Mouse (Mus musculus) induced T-regulatory cell, adult 2 months (primary cell): ENCODE data around the gene Zfp622.

ENCODE experiments used
- DNase-seq: peaks from one replicate; pipeline ENCODE4 v3.0.0-alpha.2; 2012; ENCODE audit warnings: low read depth

Zfp622 gene

DNA sequence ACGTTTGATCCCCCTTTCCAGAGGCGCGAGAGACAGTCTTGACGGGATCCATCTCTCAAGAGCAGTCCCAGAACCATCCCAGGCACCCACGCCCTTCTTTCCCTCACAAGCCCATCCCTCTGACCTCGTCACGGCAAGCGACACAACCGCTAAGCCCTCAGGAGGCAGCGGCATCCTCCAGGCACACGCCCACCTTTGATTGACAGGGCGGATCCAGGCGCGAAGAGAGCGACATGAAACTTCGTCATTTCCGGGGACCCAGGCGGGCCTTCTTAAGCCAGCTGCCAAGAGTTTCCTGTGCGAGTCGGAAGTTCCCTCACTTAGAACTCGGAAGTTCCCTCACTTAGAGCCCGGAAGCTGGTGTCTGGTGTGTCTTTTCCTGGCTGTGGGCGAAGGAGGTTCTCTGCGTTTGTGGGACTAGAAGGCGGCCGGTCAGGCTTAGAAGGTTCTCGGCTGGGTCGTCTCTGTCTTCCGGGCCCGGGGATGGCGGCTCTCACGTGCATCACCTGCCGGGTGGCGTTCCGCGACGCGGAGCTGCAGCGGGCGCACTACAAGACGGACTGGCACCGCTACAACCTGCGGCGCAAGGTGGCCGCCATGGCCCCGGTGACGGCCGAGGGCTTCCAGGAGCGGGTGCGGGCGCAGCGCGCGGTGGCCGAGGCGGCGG, at the start of gene Zfp622:
Gene Zfp622 (plus strand): TSS at position 300 of the 667 bp plus-strand sequence.
- peak; percentile 99 for DNase-seq

DNA sequence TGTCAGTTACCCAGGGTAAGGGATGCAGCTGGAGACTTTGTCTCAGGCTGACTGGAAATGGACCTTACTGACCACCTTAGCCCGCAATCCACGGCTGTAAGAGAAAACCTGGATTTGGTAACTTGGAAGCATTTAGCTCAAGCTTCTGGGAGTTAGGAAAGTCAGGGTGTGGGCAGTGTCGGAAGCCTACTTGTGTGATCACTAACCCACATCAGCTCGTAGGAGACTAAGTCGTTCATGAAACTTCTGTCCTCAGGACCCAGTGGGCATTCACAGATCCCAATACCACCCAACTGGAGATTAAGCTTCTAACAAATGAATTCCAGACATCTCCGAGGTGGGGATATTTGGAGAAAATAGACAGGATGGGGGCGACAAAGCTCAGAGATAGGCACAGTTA, 49.8 kb upstream of the Zfp622 start:
- no peak for DNase-seq

DNA sequence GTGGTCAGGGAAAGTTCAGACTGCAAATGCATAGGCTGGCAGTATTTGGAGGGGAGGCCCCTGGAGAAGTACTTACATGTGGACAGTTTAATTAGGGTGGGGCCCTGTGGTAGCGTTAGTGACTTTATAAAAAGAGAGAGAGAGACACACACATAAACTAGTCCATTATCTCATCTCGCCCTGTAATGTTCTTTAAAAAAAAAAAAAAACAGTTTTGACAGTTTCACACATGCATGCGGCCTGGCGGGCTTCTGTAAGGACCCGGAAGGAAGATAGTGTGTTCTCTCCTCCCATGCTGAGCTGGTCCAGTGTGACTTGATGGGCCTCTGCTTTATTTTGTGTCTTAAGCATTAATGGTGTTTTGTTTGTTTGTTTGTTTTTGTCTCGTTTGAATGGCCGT, 45.7 kb upstream of the Zfp622 start:
- DNase-seq: no peak

DNA sequence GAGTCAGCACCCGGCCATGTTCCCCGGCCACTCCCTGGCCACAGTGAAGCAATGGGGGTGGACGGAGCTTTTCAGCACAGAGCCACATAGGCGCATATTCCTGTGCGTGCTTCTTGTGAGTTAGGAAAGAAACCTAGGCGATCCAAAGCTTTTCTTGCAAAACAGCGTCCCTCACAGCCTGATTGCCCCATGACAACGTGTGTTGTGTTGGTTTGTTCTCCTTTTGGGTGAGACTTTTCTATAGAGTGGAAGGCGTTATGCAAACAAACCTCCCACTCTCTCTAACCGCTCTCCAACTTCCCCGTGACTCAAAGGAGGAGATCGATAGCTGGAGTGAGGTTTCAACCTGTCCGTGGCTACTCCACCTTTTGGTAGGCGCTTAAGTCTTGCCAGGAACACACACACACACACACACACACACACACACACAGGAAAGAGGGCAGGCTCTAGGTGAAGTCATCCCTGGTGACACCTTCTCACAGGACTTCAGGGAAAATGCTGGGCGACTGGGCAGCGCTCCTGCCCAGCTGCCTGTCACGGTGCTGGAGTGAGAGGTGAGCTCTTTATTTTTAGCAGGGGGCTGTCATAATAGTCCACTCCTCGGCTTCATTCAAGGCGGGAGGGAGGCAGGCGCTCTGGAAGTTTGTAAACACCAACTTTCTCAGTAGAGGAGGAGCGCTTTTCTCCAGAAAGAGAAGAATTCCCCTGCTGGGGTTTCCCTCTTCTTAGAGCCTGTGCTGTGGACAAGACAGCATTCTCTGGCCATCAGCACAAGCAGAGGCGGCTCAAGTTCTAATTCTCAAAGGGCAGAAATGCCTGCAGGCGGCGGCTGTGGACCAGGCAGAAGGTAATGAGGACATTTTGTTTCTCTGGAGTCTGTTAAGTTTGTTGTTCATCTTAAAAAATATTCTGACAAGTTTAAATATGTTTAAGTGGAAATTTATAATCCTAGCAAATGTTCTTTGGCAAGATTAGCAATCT, 43.5 kb upstream of the Zfp622 start:
- no peak for DNase-seq

DNA sequence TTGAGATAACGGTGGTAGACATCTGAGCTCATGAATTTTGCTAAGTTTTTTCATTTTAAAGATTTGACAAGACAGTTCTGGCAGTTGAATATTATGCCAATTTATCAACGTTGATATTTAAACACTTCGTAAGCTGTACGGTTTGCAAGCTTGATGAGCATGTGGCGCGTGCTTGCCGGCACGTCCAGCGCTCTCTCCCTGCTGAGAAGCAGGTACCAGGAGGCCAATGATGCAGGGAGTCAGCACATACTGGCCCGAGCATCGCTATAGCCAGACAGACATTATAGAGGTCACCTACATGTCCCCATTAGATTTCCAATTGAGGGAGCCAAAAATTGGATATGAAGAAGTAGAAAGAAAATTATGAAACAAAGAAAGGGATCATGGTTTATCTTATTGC, 42.7 kb upstream of the Zfp622 start:
- no peak for DNase-seq

DNA sequence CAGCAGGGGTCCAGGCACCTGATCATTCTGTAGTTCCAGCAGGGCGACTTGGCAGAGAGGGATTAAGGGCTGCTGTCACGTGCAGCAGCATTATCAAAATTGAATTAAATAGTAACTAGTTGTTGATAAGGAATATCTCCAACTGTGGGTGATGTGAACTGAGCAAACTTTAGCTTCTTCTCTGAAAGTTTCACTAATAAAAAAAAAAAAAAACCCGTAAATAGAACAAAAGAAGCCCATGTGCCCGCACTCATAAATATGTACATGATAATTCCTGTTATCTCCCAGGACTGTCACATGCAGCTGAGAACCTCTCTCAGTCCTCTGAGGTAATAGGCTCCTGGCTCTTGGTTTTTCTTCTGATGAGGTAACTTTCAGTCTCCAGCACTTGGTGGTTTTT, 41.8 kb upstream of the Zfp622 start:
- no peak for DNase-seq

DNA sequence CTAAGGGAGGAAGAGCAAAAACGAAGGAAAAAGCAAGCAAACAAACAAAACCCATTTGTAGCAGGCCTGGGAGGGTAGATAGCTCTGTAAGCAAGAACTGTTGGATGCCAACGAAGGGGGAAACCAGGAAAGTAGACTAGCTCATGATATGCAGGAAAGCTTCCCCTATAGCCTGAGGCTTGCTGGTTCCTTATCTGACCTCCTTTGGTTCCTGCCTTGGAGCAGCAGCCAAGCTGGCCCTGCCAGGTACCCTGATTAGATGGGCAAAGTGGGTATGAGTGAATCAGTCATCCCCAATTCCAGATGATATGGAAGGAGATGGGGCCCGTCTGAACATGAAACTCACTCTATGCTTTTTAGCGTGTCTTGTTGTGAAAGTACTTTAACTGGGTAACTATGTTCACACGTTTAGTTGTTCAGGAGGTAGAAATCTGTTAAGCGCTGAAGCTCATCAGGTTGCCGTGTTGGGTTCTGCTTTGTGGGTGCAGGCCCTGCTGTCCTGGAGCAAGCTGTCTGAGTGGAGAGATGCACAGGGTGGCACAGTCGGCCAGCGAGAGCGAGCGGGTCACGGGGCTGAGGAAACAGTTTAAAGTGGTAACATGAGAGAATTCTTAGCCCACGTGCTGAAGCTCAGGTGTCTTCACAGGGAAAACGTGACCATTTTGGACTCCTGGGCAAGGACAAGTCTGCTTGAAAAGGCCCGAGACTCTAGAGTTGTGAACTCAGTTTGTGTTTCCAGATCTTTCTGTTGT, 40.6 kb upstream of the Zfp622 start:
- no peak for DNase-seq

DNA sequence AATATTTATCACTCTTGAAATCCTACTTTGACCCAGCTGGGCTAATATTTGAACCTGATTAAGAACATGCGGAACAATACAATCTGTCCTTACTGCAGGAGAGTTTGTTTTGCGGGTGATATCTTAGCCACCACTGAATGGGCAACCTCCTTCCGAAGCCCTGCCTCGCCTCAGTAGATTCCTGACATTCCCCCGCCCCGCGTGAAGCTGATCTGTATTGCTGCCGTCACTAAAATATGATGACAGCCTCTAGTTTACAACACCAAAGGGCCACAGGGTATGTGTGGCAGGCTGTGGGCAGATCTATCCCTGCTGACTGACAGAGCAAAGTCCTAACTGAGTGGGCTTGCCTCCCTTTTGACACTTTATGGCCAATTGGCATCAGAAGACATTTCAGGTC, 38.9 kb upstream of the Zfp622 start:
- DNase-seq: no peak

DNA sequence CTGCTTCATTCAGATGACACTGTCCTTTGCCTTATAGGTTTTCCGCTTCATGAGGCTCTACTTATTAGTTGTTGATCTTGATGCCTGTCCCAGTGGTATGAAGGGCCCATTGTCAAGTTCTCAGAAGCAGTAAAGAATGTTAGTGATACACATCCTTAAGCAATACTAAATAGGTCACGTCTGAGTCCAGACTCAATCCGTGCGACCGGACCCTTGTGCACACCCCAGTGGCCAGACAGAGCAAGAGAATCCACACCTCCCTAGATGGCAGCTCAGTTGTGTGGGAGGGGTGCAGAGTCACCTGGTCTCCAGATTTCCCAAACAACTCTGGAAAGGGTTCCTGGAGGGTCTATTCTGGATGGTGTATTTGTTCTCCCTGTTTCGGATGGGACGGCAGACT, 37.7 kb upstream of the Zfp622 start:
- DNase-seq: no peak

DNA sequence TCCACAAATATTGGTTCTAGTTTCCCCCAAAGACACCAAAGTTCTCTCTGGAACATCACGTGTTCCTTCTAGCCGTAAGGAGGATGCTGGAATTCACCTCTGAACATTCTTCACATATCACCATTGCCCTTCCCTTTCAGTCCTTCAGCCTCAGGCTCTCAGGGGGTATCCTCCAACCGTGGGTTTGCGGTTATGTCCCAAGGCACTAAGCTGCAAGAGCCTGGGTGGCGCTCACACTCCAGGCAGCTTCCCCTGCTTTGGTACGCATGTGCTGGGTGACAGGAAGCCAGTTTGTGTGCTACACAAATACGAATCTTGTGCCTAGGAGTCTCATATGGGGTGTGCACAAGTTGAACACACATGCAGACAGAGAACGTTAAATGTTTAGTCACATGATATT, 36.8 kb upstream of the Zfp622 start:
- DNase-seq: no peak

DNA sequence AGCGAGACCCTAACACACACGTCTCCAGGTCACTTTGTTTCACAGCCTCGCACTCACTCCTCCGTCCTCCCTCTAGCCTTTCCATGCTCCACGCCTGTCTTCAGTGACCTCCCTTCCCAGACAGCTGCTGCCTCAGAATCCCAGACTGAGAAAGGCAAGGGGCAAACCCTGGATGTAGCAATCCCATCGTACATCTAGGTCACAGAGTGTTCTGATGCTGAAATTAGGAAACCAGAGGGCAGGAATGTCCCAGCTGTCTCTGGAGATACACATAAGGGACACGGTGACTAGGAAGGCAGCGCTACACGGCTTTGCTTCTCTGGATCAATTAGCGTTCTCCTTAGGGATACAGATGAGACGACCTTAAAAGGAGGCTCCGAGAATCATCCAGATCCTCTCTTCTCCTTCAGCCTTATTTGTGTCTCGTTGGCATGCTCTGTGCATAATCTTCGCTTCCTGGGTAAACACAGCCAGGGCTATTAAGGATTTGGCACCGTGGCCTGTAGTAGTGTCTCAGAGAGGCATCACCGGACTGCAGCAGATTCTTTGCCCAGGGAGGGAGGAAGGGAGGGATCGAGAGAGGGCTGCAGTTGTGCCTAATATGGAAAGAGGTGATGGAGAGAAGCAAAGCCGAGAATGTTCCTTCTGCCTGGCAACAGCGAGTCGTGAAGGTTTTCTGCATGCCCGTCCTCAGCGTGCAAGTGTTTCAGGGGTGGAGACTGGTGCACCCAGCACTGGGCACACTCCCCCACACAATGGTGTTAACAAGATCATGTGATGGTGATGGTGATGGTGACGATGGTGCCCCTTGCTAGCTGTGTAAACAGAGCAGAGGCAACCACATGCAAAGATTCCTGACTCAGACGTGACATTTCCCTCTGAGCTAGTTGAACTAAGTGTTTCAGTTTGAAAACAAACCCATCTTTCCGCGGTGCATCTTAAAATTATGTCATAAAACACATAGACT, 35.6 kb upstream of the Zfp622 start:
- peak; percentile 56 for DNase-seq

DNA sequence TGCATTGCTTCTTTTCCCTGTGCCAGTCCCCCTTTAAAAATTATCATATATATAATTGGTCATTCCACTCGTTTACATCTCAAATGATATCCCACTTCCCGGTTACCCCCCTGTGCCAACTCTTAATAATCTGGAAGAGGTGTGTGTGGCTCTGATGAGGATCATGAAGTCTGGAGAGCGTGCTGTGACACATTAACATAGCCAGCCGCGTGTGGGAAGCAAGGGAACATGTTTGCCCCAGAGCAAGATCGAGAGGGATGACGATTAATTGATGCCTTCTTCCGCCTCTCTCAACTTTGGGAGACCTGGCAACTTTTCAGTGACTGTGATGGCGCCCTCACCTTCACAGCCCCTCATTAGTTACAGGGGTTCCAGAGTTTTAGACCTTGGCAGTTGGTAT, 34.5 kb upstream of the Zfp622 start:
- no peak for DNase-seq

DNA sequence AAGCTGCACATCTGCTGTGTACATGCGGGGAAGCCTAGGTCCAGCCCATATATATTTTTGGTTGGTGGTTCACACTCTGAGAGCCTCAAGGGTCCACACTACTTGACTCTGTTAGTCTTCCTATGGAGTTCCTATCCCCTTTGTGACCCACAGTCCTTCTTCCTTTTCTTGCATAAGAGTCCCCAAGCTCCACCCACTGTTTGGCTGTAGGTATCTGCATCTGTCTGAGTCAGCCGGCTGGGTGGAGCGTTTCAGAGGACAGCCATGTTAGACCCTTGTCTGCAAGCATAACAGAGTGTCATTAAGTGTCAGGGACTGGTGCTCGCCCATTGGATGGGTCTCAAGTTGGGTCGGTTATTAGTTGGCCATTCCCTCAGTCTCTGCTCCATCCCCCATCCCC, 33.6 kb upstream of the Zfp622 start:
- DNase-seq: no peak

DNA sequence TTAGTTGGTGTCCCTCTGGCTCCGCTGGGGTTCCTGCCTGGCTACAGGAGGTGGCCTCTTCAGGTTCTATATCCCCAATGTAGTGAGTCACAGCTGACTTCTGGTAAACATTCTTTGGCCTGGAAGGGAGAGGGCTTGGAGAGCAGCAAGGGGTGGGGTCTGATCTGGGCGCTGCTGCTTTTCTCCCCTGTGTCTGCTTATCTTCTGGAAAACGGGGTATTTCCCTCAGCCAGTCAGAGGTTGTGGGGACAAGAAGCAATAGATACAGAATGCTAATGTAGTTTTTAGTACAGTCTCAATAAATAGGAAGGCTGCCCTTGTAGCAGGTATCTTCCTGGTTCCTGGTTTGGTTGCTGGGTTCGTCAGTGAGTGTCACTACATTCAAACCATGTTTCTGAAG, 33.1 kb upstream of the Zfp622 start:
- no peak for DNase-seq

DNA sequence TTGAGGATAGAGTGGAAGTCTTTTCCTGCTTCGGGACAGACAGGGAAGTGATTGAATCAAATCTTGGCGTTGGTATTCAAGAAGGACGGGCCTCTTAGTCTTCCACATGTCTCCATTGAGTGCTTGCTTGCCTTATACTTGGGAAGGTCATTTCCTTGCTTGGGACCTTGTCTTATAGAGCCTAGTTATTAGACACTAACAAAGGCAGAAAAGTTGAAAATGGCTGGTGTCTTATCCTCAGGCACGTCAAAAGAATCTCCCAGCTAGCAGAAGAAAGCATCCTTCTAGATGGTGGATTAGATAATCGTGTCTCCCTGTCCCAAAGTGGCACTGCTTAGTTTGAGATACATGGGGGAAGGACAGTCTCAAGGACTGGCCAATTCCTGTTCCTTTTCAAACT, 28.2 kb upstream of the Zfp622 start:
- no peak for DNase-seq

DNA sequence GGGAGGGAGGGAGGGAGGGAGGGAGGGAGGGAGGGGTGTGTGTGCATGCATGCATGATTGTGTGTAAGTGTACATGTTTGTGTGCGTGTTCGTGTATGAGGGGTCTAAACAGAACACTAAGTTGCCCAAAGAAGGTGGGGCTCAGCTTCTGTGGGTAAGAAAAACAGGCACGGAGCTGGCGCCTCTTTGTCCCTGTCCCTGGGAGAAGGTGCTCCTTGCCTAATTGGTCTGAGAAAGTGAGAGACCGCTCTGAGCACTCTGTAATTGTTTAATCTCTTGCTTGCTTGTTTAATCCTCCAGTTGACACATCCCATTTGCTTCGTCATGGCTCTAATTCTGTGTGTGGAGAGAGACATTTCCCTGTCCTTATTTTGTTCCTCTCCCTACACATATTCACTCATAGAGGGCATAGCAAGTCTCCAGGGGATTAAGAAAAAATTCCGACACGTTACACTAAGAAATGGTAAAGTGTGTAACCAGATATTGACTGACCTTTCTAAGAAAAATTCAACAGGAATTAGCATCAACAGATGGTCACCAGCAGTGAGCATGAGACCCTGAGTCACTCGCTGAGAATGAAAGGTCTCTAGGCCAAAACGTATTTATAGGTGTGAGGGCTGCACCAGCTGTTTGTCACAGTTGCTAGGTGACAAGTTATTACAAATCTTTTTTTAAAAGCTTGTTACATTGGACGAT, 27.6 kb upstream of the Zfp622 start:
- DNase-seq: no peak

DNA sequence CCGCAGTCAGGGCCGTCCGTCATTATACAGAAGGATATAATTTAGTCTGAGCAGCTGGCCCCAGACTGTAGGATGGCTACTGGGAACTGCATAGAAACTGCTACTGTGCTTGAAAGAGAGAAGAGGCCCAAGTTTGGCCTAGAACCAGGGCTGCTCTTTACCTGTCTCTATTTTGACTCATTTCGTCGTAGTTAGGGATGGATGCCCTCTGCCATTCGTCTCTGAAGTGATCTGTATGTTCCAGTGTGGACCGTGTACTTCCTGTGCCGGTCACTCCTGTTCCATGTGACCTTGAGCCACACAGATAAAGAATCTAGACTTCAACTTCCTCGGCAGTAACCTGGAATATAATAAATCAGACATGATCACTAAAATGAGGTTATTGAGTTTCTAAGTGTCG, 26.5 kb upstream of the Zfp622 start:
- DNase-seq: no peak

DNA sequence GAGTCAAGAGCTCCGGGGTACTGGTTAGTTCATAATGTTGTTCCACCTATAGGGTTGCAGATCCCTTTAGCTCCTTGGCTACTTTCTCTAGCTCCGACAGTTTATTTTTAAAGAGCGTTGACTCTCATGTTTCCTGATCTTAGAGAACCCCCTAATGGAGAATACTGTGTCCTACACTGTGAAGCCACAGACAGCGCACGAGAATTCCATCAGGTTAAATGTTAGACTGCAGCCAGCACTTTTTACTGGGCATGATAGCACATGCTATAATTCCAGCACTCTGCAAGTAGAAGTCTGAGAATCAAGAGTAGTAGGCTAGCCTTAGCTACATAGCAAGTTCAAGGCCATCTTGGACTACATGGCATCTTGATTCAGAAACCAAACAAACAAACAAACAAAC, 24.8 kb upstream of the Zfp622 start:
- peak; percentile 42 for DNase-seq

DNA sequence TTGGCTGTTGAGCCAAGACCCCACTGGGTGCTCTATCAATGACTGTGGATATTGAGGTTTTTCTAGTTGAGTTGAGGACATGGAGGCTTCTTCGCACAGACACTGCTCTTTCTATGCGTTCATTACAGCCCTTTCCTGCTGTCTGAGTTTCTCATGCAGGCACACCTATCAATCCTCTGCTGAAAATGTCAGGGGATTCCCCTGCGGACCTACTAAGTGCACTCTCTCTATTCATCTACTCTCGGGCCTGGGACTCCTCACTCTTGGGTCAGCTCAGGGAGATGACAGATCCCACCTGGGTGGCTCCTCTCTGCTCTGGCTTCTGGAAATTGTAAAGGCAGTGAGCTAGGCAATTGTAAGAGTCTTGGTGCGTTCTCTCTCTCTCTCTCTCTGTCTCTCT, 23.9 kb upstream of the Zfp622 start:
- DNase-seq: no peak

DNA sequence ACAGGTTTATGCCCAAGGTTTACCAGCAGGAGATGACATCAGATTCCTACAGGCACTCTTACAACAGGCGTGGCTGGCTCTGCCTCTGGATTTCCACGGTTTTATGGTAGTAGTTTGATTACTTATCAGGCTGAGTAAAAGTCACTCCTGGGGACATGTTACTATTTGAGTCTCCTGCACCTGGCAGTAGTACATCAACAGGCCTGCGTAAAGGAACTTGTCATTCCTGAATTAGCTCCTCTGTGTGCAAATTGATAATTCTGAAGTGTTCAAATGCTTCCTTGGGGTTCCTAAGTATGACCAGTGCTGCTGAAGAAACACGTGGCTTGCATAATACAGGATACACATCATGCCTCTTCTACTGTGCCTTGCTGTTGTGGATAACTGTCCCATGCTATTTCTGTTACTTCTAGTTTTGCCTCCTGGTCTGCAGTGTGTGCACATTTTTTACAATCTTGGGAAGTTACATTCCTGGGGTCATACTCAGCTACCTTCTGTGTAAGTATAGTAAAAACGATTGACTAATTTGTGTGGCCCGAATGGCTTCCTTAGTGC, 17.9 kb upstream of the Zfp622 start:
- DNase-seq: no peak

DNA sequence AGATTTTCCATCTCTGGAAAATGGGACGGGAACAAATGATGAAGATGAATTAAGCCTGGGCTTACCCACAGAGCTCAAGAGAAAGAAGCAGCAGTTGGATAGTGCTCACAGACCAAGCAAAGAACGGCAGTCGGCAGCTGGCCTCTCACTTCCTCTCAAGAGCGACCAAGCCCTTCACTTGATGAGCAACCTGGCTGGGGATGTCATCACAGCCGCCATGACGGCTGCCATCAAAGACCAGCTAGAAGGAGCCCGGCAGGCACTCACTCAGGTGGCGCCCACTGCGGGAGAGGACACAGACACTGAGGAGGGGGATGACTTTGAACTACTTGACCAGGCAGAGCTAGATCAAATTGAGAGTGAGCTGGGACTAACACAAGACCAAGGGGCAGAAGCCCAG, 12.6 kb upstream of the Zfp622 start:
- DNase-seq: no peak
